Mouse (Mus musculus) adrenal gland, postnatal 36 days (tissue): ENCODE results near the gene Smagp. TPM values are rescaled to one million over a fixed set of nuclear protein-coding genes. Genes with fewer than 3 reads are reported as not detected.
A peak's percentile ranks its signal among the peaks of the same experiment; 100 is the strongest.
"Not testable (repeated sequence)": the region's sequence is repeated elsewhere in the genome, so short reads cannot be mapped to it uniquely, and the experiment has no call there.

Experiments
- DNase-seq, 2 experiments: peaks; one replicate each; pipeline ENCODE4 v3.0.0; 2021; ENCODE audit warnings: mixed read lengths in 1 of 2
- total RNA-seq, 2 experiments: library from RNA; stranded (reverse); gene quantifications; 2 replicates each; pipeline ENCODE4 v1.2.3; 2021

Gene Smagp
- total RNA-seq, 2 experiments from 2014 or later = 37.5 to 49.6 TPM

GRCm38 (mm10) chr15:100627774-100628370, 8.9 kb downstream of the Smagp start:
- DNase-seq = no peak

- DNase-seq = no peak
Measured at GRCm38 (mm10) chr15:100627287-100627686, 9.5 kb downstream of the Smagp start.

GRCm38 (mm10) chr15:100624435-100624834, 12.3 kb downstream of the Smagp start:
- peak in 1 of 2 experiments; percentile 63 for DNase-seq

- no peak for DNase-seq
Measured at GRCm38 (mm10) chr15:100623754-100624153, 13.0 kb downstream of the Smagp start.

- peak in 1 of 2 experiments; percentile 22 for DNase-seq
Measured at GRCm38 (mm10) chr15:100622164-100622563, 14.6 kb downstream of the Smagp start.

GRCm38 (mm10) chr15:100621671-100622070, 15.1 kb downstream of the Smagp start:
- peak; percentile 57 to 66 for DNase-seq

GRCm38 (mm10) chr15:100619200-100619599, 17.5 kb downstream of the Smagp start:
- DNase-seq = peak in 1 of 2 experiments; percentile 35

GRCm38 (mm10) chr15:100616221-100616620, 20.5 kb downstream of the Smagp start:
- no peak for DNase-seq

- DNase-seq = peak; percentile 93 to 95
Measured at GRCm38 (mm10) chr15:100615825-100616220, 20.9 kb downstream of the Smagp start.

GRCm38 (mm10) chr15:100614996-100615824, 21.5 kb downstream of the Smagp start, which contains the start of gene Dazap2:
Gene Dazap2 (plus strand): TSS chr15:100615349.
- DNase-seq = peak; percentile 99 to 100

- DNase-seq = peak; percentile 37 to 84
Measured at GRCm38 (mm10) chr15:100614218-100614995, 22.3 kb downstream of the Smagp start.

- peak; percentile 85 to 86 for DNase-seq
Measured at GRCm38 (mm10) chr15:100613584-100613983, 23.2 kb downstream of the Smagp start.

GRCm38 (mm10) chr15:100612432-100612831, 24.3 kb downstream of the Smagp start:
- peak; percentile 46 to 71 for DNase-seq

- DNase-seq = no peak
Measured at GRCm38 (mm10) chr15:100611951-100612350, 24.8 kb downstream of the Smagp start.

GRCm38 (mm10) chr15:100606677-100607076, 30.1 kb downstream of the Smagp start:
- not testable (repeated sequence) for DNase-seq

- DNase-seq = no peak
Measured at GRCm38 (mm10) chr15:100601669-100602068, 35.1 kb downstream of the Smagp start.

GRCm38 (mm10) chr15:100600696-100601272, 36.0 kb downstream of the Smagp start:
- no peak for DNase-seq

GRCm38 (mm10) chr15:100600047-100600695, 36.6 kb downstream of the Smagp start:
- DNase-seq = peak; percentile 78 to 87

GRCm38 (mm10) chr15:100599276-100600046, 37.3 kb downstream of the Smagp start, which contains the start of gene Pou6f1:
Gene Pou6f1 (minus strand): TSS chr15:100599984.
- peak; percentile 67 to 82 for DNase-seq

- DNase-seq = peak; percentile 52 to 70
Measured at GRCm38 (mm10) chr15:100598883-100599275, 37.9 kb downstream of the Smagp start.
